Mouse (Mus musculus) thymus, adult 2 months (tissue): ENCODE data around the gene Cacna1c.

Experiments
- CTCF ChIP-seq: fragments of 200-500 bp; IDR thresholded peaks from 2 replicates; pipeline ENCODE4 v1.5.1; 2012; ENCODE audit warnings: mild to moderate bottlenecking, control low read depth, low read length, moderate library complexity, borderline replicate concordance; ENCODE audit not compliant: control insufficient read depth, poor library complexity, insufficient read depth; ENCODE audit errors: extremely low read depth
- POLR2A ChIP-seq: fragments of 200-500 bp; IDR thresholded peaks from 2 replicates; pipeline ENCODE4 v1.6.1; 2012; ENCODE audit warnings: mild to moderate bottlenecking, low read length, control low read depth, moderate library complexity; ENCODE audit not compliant: control insufficient read depth, poor library complexity, insufficient read depth; ENCODE audit errors: extremely low read depth

DNA sequence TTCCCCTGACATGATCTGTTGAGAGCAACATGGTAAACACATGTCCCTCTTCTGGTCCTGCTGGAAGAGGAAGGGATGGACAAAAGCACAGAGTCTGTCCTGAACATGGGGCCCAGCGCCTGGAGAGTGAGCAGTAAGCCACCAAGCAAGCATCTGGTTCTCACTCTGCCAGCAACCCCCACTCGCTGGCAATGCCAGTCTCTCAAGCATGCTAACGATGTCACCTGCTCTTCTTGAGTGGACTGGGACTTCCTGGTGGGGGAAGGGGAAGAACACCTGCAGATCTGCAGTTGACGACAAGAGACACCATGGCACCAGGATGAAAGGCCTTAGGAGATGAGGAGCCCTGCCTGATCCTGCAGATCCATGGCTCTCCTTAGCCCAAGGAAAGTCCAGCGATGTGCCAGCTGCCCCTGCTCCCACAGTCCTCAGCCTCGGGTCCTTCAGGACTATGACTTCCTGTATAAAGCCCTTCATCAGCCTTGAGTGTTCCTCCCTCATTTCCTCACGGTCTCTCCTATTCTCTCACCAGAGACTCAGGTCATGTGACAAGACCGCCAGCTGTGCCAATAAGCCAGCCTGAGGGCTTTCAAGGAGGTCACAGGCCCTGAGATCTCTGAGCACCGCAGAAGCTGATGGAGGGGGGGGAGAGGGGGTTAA lies 261.8 kb downstream of the Cacna1c start:
- TF ChIP-seq POLR2A (no peak), CTCF (no peak)
